Mouse (Mus musculus) right cerebral cortex, postnatal 14 days (tissue): ENCODE results near the gene Plxnd1.
A peak's percentile ranks its signal among the peaks of the same experiment; 100 is the strongest.

Experiments used
- DNase-seq: peaks from one replicate; pipeline ENCODE4 v3.0.0; 2022

The Plxnd1 gene

GRCm38 (mm10) chr6:115915601-115916445 is 79.0 kb downstream of the Plxnd1 start:
- DNase-seq: peak; percentile 46

DNA sequence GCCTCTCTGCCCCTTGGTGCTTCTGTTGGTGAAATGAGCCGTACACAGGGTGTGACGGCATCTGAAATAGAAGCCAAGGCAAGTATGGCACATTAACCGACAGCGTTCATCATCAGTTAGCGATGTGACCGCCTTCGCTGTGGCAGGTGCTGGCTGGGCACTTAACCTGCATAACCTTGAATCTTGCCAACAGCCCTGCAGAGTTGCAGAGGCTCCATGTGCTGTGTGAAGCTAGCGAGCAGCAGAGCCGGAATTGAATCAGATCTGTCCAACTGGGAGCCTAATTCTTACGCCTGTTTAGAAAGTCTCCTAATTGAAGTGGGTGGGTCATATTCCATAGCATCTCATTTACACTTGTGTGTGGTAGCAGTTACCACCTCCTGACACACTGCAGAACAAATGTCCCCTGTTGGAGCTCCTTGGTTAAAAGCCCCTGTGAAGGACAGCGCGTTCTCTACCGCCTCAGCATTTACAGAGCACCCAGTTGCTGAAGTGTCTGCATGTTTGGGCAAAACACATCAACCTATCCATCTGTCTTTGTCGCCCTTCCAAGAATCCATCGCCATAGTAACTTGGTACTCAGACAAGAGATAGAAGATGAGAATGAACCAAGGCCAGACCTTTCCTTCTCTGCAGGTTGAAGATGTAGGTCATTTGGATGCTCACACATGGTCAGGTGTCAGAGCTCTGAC is 80.1 kb downstream of the Plxnd1 start:
- no peak for DNase-seq

DNA sequence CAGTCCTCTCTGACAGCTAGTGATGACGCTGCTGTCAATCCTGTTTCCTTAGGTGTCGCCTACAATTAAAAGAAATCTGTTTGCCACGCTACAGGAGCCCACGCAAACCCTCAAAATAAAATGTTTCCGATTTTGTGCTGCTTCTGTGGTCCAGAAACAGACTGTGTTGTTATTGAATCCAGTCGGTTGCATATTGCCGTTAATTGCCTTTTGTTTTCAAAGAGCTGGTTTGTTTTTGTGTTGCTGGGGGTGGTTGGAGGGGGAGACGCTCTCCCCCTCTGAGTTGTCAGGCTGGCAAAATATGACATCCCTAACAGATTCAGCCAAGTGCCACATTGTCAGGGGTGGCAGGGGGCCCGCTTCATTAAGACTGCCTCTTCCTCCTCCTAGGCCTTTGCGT is 81.3 kb downstream of the Plxnd1 start:
- no peak for DNase-seq

- DNase-seq: no peak
Observed at GRCm38 (mm10) chr6:115911763-115912162, 83.0 kb downstream of the Plxnd1 start.

DNA sequence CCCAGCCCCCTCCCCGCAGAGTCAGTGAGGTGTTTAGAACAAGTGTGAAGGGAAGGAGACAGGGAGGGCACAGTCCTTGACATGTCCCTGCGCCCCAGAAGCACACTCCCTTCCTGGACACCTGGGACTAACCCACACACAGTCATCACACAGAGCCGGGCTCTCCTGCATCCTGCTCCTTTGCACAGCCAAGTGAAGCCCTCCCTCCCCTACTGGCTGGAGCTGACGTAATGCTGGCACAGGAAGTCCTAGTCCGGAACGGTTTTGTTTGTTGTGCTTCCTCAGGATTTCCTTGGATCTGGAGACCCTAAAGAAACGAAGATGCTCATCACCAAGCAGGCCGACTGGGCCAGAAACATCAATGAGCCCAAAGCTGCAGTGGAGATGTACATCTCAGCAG is 84.9 kb downstream of the Plxnd1 start:
- no peak for DNase-seq

GRCm38 (mm10) chr6:115909052-115909451 is 85.8 kb downstream of the Plxnd1 start:
- no peak for DNase-seq

DNA sequence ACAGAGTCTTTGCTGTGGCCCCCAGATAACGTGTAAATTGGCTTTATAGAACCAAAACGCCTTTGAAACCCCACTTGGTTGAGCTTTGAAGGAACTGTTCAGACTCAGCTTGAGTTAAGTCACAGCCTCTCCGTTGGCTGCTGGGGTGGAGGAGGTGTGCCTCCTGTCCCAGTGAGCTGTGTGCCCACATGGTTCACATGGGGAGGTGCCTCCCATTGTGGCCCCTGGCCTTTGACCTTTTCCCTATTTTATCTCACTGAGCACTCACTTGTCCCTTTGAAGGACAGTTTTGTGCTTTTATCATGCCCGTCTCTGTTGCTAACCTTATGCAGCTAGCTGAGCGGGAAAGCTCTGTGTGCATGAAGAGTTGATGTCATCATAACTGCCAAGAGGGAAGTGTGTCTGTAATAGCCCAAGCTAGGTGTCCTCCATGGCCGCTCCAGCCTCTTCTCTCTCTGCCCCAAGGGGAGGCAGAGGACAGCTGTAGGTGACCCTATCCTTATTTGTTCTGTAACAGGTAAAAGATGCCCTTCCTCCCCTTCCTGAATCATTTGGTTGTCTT is 86.3 kb downstream of the Plxnd1 start:
- no peak for DNase-seq

GRCm38 (mm10) chr6:115906871-115907270 is 87.9 kb downstream of the Plxnd1 start:
- DNase-seq: no peak

- DNase-seq: no peak
Observed at GRCm38 (mm10) chr6:115906455-115906854, 88.3 kb downstream of the Plxnd1 start.

DNA sequence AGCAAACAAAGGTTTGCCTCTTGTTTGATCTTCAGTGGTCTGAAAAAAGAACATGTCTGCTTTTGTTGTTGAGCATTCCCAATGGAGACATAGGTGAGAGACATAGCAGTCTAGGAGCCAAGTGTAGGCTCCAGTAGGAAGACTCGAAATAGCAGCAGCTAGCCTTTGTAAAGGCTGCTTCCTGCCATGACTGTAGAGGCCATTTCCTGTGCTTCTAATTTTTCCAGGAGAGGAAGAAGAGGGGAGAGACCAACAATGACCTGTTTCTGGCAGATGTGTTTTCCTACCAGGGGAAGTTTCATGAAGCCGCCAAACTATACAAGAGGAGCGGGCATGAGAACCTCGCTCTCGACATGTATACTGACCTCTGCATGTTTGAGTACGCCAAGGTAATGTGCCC is 89.2 kb downstream of the Plxnd1 start:
- no peak for DNase-seq
